Mouse (Mus musculus): ENCODE data around the gene Abca7. TPM values are rescaled to one million over a fixed set of nuclear protein-coding genes. Genes with fewer than 3 reads are reported as not detected.
"Not testable (repeated sequence)": the region's sequence is repeated elsewhere in the genome, so short reads cannot be mapped to it uniquely, and the experiment has no call there.

The Abca7 gene
- polyA plus RNA-seq, 1 experiment from 2014 or later: 6.3 TPM

DNA sequence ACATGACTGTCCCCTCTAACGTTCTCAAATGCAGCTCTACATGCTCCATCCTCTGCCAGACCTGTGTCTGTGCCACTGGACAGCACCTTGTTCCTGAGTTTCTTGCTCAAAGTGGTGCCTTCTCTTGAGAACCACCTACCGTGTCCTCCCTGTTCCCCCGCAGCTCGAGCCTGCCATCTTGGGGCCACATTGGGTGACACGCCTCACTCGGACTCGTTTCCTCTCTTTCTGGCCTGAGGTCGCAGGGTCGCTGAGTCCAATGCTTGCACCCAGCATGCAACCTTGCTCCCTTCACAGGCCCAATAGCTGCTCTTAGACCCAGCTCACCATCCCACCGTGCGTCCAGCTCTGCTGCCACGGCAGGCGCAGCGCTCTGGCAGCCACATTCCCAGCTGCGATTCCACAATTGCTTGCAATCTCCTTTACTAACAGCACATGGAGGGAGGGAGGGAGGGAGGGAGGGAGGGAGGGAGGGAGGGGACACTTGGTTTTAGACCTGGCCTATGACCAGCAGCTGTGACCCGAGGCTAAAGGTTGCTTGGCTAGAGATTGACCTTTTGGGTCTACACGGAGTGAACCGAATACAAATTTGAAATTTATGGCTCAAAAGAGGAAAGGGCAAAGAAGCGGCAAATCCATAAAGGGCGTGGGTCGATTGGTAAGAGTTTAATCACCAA lies 38.0 kb upstream of the Abca7 start:
- Histone ChIP-seq H3K27ac (ENCODE audit: low read length) (no peak overlapping the region), H3K36me3 (ENCODE audit: control insufficient read depth, insufficient read depth, low read length) (no peaks in the 10 kb centered on the region), H3K9me3 (replicated peaks; ENCODE audit: control insufficient read depth, low read length) (no peaks in the 10 kb centered on the region), H3K4me2 (ENCODE audit: low read depth, low read length) (peak overlapping the region; percentile 32; the same call in 1 of the 2 replicates), H3K4me3 (replicated peaks; ENCODE audit: low read length) (no peak overlapping the region; the same call in 1 of the 2 replicates), H3K9ac (ENCODE audit: low read length) (peak overlapping the region; percentile 48; the same call in 1 of the 2 replicates), H3K4me1 (ENCODE audit: control insufficient read depth, insufficient read depth, low read length) (peaks cover 7% of the 10 kb centered on the region), H3K27me3 (ENCODE audit: control insufficient read depth, insufficient read depth, low read length) (no peaks in the 10 kb centered on the region)
- WGBS: 10% methylated on average over 21 of the region's 21 CpGs
- ATAC-seq (ENCODE audit: insufficient read depth, low FRiP score): no peak

DNA sequence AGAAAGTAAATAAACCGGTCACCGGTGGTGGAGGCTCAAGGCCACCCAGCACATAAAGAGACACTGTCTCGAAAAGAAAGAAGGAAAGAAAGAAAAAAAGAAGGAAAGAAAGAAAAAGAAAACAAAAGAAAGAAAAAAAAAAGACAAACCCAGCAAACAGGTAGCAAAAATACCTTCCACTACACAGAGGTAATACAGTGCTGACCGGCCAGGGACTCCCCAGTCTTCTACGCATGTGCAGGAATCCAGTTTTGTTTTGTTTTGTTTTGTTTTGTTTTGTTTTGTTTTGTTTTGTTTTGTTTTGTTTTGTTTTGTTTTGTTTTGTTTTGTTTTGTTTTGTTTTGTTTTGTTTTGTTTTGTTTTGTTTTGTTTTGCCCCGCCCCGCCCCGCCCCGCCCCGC lies 36.9 kb upstream of the Abca7 start:
- 30% methylated on average over 10 of the region's 10 CpGs for WGBS
- H3K4me1 ChIP-seq (ENCODE audit: control insufficient read depth, insufficient read depth, low read length); H3K9me3 ChIP-seq (replicated peaks; ENCODE audit: control insufficient read depth, low read length); ATAC-seq (ENCODE audit: insufficient read depth, low FRiP score); H3K27ac ChIP-seq (ENCODE audit: low read length); H3K36me3 ChIP-seq (ENCODE audit: control insufficient read depth, insufficient read depth, low read length); H3K9ac ChIP-seq (ENCODE audit: low read length); H3K27me3 ChIP-seq (ENCODE audit: control insufficient read depth, insufficient read depth, low read length): not testable (repeated sequence)
- H3K4me2 ChIP-seq (ENCODE audit: low read depth, low read length): peak overlapping the region; percentile 29; the same call in 1 of the 2 replicates
- peak overlapping the region; percentile 96 for H3K4me3 ChIP-seq (replicated peaks; ENCODE audit: low read length)

DNA sequence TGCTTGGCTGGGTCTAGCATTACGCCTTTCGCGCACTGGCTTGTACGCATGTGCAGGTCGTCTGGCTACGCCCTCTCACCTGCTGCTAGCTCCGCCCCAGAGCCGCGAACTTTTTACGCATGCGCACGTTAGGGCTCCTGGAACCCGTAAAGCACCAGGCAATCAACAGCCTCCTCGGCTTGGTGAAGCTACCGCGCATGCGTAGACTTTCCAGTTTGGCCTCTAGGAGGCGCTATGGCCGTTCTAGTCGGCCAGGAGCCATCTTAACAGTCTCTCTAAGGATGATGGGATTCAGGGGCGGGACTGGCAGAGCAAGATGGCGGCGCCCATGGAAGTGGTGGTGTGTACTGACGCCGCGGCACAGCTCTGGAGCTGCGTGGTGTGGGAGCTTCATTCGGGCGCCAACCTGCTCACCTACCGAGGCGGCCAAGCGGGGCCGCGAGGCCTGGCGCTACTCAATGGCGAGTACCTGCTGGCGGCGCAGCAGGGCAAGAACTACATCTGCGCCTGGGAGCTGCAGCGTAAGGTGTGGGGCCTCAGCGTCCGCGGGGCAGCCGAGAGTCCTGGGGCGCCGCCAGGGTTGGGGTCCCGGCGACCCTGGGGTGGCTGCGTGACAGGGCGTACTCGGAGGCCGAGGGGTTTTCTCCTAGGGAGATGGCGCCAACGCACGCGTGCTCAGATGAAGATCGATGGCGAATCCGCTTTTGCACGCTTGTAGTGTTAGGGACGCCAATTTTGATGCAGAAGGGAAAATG lies 36.3 kb upstream of the Abca7 start, which contains the start of gene Wdr18:
Gene Wdr18 (plus strand): TSS at position 306 of the 755 bp plus-strand sequence.
- WGBS: under 1% methylated on average over 61 of the region's 61 CpGs
- peak within 1 kb of the TSS; percentile 96 for H3K4me3 ChIP-seq (replicated peaks; ENCODE audit: low read length)
- H3K36me3 ChIP-seq (ENCODE audit: control insufficient read depth, insufficient read depth, low read length): no peaks in the 10 kb centered on the region; the same call in 1 of the 2 replicates
- H3K27me3 ChIP-seq (ENCODE audit: control insufficient read depth, insufficient read depth, low read length): no peaks in the 10 kb centered on the region
- no peaks in the 10 kb centered on the region for H3K9me3 ChIP-seq (replicated peaks; ENCODE audit: control insufficient read depth, low read length)
- H3K4me2 ChIP-seq (ENCODE audit: low read depth, low read length): peak within 1 kb of the TSS; percentile 68
- peak; percentile 96 for ATAC-seq (ENCODE audit: insufficient read depth, low FRiP score)
- H3K27ac ChIP-seq (ENCODE audit: low read length): peak within 1 kb of the TSS; percentile 74
- peaks cover 7% of the 10 kb centered on the region for H3K4me1 ChIP-seq (ENCODE audit: control insufficient read depth, insufficient read depth, low read length)
- peak within 1 kb of the TSS; percentile 92 for H3K9ac ChIP-seq (ENCODE audit: low read length)

DNA sequence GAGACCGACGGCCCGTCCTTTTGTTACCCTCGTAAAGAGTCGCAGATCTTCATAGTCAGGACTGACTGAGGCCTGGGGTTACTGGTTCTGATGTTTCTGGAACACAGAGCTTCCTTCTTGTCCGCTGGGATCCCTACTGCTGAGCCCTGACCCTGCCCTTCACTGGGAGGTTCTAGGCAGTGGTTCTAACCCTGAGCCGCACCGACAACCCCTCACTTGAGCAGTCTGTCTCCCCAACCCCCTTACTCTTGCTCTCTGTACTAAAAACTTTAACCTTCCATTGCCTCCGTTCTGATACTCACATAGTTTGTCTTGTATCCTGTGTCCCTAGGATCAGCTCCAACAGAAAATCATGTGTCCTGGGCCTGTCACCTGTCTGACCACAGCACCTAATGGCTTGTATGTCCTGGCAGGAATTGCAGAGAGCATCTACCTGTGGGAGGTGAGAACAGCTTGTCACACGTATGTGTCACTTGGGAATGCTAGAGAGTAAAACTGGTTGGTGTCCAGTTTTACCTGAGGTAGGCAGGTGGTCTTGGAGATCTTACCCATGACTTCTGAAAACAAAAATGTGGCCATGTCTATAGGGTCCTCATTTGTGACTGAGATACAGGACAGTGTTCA lies 35.5 kb upstream of the Abca7 start:
- Histone ChIP-seq H3K27ac (ENCODE audit: low read length) (no peak overlapping the region), H3K9me3 (replicated peaks; ENCODE audit: control insufficient read depth, low read length) (no peaks in the 10 kb centered on the region), H3K4me1 (ENCODE audit: control insufficient read depth, insufficient read depth, low read length) (peaks cover 7% of the 10 kb centered on the region), H3K9ac (ENCODE audit: low read length) (peak overlapping the region; percentile 92), H3K27me3 (ENCODE audit: control insufficient read depth, insufficient read depth, low read length) (no peaks in the 10 kb centered on the region), H3K4me3 (replicated peaks; ENCODE audit: low read length) (peak overlapping the region; percentile 96), H3K36me3 (ENCODE audit: control insufficient read depth, insufficient read depth, low read length) (peaks cover 1% of the 10 kb centered on the region), H3K4me2 (ENCODE audit: low read depth, low read length) (peak overlapping the region; percentile 68)
- WGBS: 14% methylated on average over 10 of the region's 10 CpGs
- no peak for ATAC-seq (ENCODE audit: insufficient read depth, low FRiP score)

DNA sequence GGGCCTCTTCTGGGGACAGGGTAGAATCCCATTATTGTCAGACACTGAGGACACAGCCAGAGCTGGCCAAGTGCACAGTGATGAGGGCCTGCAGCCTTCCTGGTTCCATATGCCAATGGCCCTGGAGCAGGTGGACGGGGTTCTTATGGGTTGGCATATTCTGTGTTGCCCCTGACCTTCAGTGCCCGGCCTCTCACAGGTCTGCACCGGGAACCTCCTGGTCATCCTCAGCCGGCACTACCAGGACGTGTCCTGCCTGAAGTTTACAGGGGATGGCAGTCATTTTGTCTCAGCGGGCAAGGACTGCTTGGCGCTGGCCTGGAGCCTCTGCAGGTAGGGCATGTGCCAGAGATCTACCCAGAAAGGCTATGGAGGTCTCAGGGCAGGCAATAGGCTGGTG lies 31.6 kb upstream of the Abca7 start:
- Histone ChIP-seq H3K27me3 (ENCODE audit: control insufficient read depth, insufficient read depth, low read length) (0 out of 2 replicates have a peak, but pooled peaks cover under 1% of the 10 kb centered on the region), H3K27ac (ENCODE audit: low read length) (no peak overlapping the region), H3K36me3 (ENCODE audit: control insufficient read depth, insufficient read depth, low read length) (peaks cover 18% of the 10 kb centered on the region), H3K9me3 (replicated peaks; ENCODE audit: control insufficient read depth, low read length) (no peaks in the 10 kb centered on the region), H3K4me1 (ENCODE audit: control insufficient read depth, insufficient read depth, low read length) (peaks cover 14% of the 10 kb centered on the region), H3K4me2 (ENCODE audit: low read depth, low read length) (no peak overlapping the region), H3K9ac (ENCODE audit: low read length) (no peak overlapping the region), H3K4me3 (replicated peaks; ENCODE audit: low read length) (no peak overlapping the region)
- no peak for ATAC-seq (ENCODE audit: insufficient read depth, low FRiP score)
- WGBS: 92% methylated on average over 7 of the region's 7 CpGs

DNA sequence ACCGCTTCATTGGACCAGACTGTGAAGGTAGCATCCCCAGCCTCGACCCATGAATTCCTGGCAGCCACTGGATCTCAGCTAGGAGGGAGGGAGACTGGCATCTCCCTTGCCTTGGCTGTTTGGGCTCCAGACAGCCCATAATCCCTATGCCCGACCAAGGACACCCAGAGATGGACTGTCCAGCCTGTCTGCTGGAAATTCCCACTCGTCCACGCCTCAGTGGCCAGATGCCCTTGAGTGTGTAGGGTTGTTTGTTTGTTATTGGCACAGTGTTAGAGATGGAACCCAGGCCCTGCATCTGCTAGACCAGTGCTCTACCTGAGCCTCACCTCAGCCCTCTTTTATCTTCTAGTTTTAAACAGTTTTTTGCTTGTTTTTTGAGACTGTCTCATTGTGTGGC lies 31.0 kb upstream of the Abca7 start:
- 0 out of 2 replicates have a peak, but pooled peaks cover 2% of the 10 kb centered on the region for H3K27me3 ChIP-seq (ENCODE audit: control insufficient read depth, insufficient read depth, low read length)
- H3K9ac ChIP-seq (ENCODE audit: low read length): no peak overlapping the region
- H3K9me3 ChIP-seq (replicated peaks; ENCODE audit: control insufficient read depth, low read length): no peaks in the 10 kb centered on the region
- no peak overlapping the region for H3K4me3 ChIP-seq (replicated peaks; ENCODE audit: low read length)
- WGBS: 89% methylated on average over 5 of the region's 5 CpGs
- H3K4me2 ChIP-seq (ENCODE audit: low read depth, low read length): no peak overlapping the region
- peaks cover 18% of the 10 kb centered on the region for H3K36me3 ChIP-seq (ENCODE audit: control insufficient read depth, insufficient read depth, low read length)
- H3K4me1 ChIP-seq (ENCODE audit: control insufficient read depth, insufficient read depth, low read length): peaks cover 14% of the 10 kb centered on the region
- H3K27ac ChIP-seq (ENCODE audit: low read length): no peak overlapping the region
- ATAC-seq (ENCODE audit: insufficient read depth, low FRiP score): no peak

DNA sequence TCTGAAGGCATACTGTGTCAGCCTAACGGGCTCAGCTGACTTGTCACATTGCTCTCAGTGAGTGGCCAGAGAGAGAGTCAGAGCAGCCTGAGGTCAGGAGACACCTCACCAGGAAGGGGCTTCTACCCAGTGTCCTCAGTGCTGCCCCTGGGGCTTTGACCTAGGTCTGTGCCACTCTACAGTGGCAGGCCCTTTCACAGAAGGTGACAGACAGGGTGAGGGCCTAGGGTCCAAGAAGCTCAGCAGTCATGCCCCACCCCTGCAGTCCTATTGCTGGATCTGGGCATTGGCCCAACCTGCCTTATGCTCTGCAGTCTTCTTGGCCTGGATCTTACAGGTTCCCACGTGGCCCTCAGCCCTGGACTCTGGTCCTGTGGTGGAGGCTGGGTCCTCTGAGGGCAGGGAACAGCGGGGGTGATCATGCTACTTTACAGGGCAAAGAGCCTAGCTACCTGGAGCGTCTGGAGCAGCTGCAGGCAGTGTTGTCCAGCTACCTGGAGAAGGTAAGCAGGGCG lies 29.4 kb upstream of the Abca7 start:
- Histone ChIP-seq H3K4me1 (ENCODE audit: control insufficient read depth, insufficient read depth, low read length) (peaks cover 18% of the 10 kb centered on the region), H3K9me3 (replicated peaks; ENCODE audit: control insufficient read depth, low read length) (no peaks in the 10 kb centered on the region), H3K4me3 (replicated peaks; ENCODE audit: low read length) (no peak overlapping the region), H3K36me3 (ENCODE audit: control insufficient read depth, insufficient read depth, low read length) (peaks cover 18% of the 10 kb centered on the region), H3K27me3 (ENCODE audit: control insufficient read depth, insufficient read depth, low read length) (peaks cover 2% of the 10 kb centered on the region; the same call in 1 of the 2 replicates), H3K4me2 (ENCODE audit: low read depth, low read length) (no peak overlapping the region), H3K27ac (ENCODE audit: low read length) (no peak overlapping the region), H3K9ac (ENCODE audit: low read length) (no peak overlapping the region)
- 91% methylated on average over 5 of the region's 5 CpGs for WGBS
- ATAC-seq (ENCODE audit: insufficient read depth, low FRiP score): no peak

DNA sequence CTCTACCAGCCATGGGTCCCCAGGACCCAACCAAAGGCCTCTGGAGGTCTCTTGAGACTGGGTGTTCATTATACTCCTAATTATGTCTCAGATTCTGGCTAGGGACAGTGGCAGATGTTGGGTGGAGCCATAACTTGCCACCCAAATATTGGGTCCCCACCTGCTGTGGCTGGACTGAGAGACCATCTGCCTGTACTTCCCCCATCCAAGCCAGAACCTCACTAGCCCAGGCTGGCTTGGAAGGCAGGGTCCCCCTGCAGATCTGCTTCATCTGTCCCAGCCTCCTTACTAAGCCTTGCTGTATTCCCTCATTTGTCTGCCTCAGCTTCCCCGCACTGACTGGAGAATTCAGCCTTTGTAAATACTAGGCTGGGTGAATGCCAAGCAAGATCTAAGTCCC lies 28.1 kb upstream of the Abca7 start:
- Histone ChIP-seq H3K9ac (ENCODE audit: low read length) (no peak overlapping the region), H3K4me2 (ENCODE audit: low read depth, low read length) (no peak overlapping the region), H3K4me1 (ENCODE audit: control insufficient read depth, insufficient read depth, low read length) (peaks cover 18% of the 10 kb centered on the region), H3K27me3 (ENCODE audit: control insufficient read depth, insufficient read depth, low read length) (peaks cover 2% of the 10 kb centered on the region; the same call in 1 of the 2 replicates), H3K36me3 (ENCODE audit: control insufficient read depth, insufficient read depth, low read length) (peaks cover 18% of the 10 kb centered on the region), H3K4me3 (replicated peaks; ENCODE audit: low read length) (no peak overlapping the region), H3K27ac (ENCODE audit: low read length) (0 out of 2 replicates have a peak overlapping the region, but pooled peaks have one; percentile 38), H3K9me3 (replicated peaks; ENCODE audit: control insufficient read depth, low read length) (no peaks in the 10 kb centered on the region)
- 71% methylated on average over 1 of the region's 1 CpGs for WGBS
- ATAC-seq (ENCODE audit: insufficient read depth, low FRiP score): no peak
